Mouse (Mus musculus) cerebellum, adult 11 months (tissue): ENCODE results near the gene Tespa1.
"Not testable (repeated sequence)": the region's sequence is repeated elsewhere in the genome, so short reads cannot be mapped to it uniquely, and the experiment has no call there.

Experiments used
- DNase-seq: peaks from one replicate; pipeline ENCODE4 v3.0.0; 2022

The Tespa1 gene

GRCm38 (mm10) chr10:130363438-130364164 lies 40.9 kb downstream of the Tespa1 start:
- no peak for DNase-seq

GRCm38 (mm10) chr10:130364766-130365165 lies 42.1 kb downstream of the Tespa1 start:
- no peak for DNase-seq

GRCm38 (mm10) chr10:130368384-130368783 lies 45.7 kb downstream of the Tespa1 start:
- no peak for DNase-seq

GRCm38 (mm10) chr10:130370005-130370682 lies 47.5 kb downstream of the Tespa1 start:
- no peak for DNase-seq

- DNase-seq, result no peak
Measured at GRCm38 (mm10) chr10:130371644-130372043, 49.0 kb downstream of the Tespa1 start.

GRCm38 (mm10) chr10:130372491-130373173 lies 50.0 kb downstream of the Tespa1 start:
- DNase-seq, result no peak

GRCm38 (mm10) chr10:130375145-130375544 lies 52.5 kb downstream of the Tespa1 start:
- no peak for DNase-seq

- DNase-seq, result no peak
Measured at GRCm38 (mm10) chr10:130394232-130394631, 71.6 kb downstream of the Tespa1 start, which contains the start of gene Vmn2r84. Gene Vmn2r84 (minus strand): TSS chr10:130394332.

GRCm38 (mm10) chr10:130412167-130412698 lies 89.6 kb downstream of the Tespa1 start:
- not testable (repeated sequence) for DNase-seq
